Mouse (Mus musculus) intestine, embryonic 16.5 days (tissue): ENCODE results near the gene Parm1. TPM values are rescaled to one million over a fixed set of nuclear protein-coding genes. Genes with fewer than 3 reads are reported as not detected.

Experiments
- ATAC-seq: fragments of 200-750 bp; cut with Nextera tagmentation; 2 replicates; pipeline ENCODE4 v1.8.0; 2017; ENCODE audit warnings: moderate TSS enrichment, moderate library complexity
- H3K27ac ChIP-seq: fragments of 300-500 bp; sonication (generic); 2 replicates; pipeline ENCODE4 v1.5.1; 2014; ENCODE audit warnings: mild to moderate bottlenecking, low read length
- H3K27me3 ChIP-seq: fragments of 300-500 bp; sonication (generic); replicated peaks from 2 replicates; pipeline ENCODE4 v1.6.1; 2014; ENCODE audit warnings: low read length, control low read depth, mixed read lengths; ENCODE audit not compliant: control insufficient read depth, insufficient read depth
- H3K36me3 ChIP-seq: fragments of 300-500 bp; sonication (generic); 2 replicates; pipeline ENCODE4 v1.6.1; 2014; ENCODE audit warnings: low read length, control low read depth; ENCODE audit not compliant: control insufficient read depth, insufficient read depth
- H3K4me1 ChIP-seq: fragments of 300-500 bp; sonication (generic); 2 replicates; pipeline ENCODE4 v1.6.1; 2014; ENCODE audit warnings: low read length, control low read depth, mixed read lengths; ENCODE audit not compliant: control insufficient read depth, insufficient read depth
- H3K4me2 ChIP-seq: fragments of 300-500 bp; sonication (generic); 2 replicates; pipeline ENCODE4 v1.6.1; 2014; ENCODE audit warnings: low read depth, low read length, control low read depth
- H3K4me3 ChIP-seq: fragments of 300-500 bp; sonication (generic); 2 replicates; pipeline ENCODE4 v1.5.1; 2014; ENCODE audit warnings: mild to moderate bottlenecking, low read length
- H3K9ac ChIP-seq: fragments of 300-500 bp; sonication (generic); 2 replicates; pipeline ENCODE4 v1.6.1; 2014; ENCODE audit warnings: low read depth, low read length
- H3K9me3 ChIP-seq: fragments of 300-500 bp; sonication (generic); 2 replicates; pipeline ENCODE4 v1.6.1; 2016; ENCODE audit warnings: low read length, control low read depth; ENCODE audit not compliant: control insufficient read depth
- WGBS: fragments of 180-500 bp; shearing (Covaris S2); extraction: QIAGEN DNeasy Blood & Tissue Kit; methylation state at CpG from one replicate; pipeline ENCODE4 v1.1.7; 2014; 5-methylcytosine and 5-hydroxymethylcytosine counted together
- polyA plus RNA-seq: library from polyadenylated mRNA; unstranded; fragments of >200 nt; fragmentation: Nextera tagmentation; extraction: Ambion mirVana; gene quantifications from 2 replicates; pipeline ENCODE4 v1.2.1, GENCODE M21; 2015

Parm1 gene
- polyA plus RNA-seq, 1 experiment from 2014 or later, result 20.2 TPM

DNA sequence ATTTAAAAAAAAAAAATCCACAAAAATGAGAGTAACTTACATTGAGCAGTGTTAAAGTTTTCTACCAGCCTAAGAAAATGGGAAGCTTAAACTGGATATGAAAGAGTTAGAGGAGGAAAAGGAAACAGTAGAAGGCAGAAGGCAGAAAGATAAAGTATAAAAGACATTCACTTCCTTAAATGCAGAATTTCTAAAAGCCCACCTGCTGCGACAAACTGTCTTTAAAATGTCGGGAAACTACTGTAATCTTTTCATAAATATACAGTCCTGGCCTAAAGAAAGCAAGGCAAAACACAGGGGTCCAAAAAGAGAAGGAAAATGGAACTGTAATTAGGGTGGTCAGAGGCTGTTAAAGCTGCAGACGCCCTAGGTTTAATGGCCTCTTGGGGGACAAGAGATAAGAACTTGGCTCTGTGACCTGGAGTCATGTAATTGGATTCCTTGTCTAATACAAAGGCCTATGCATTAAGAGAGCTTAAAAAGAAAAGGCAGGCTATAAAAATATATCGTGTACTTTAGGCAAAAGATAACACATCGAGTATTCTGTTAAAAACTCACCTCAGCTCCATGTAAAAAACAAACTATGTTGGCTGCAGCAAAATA, 13.0 kb upstream of the Parm1 start:
- ATAC-seq, result no peak
- Histone ChIP-seq H3K9me3 (no peaks in the 10 kb centered on the region), H3K4me2 (no peak overlapping the region), H3K36me3 (no peaks in the 10 kb centered on the region), H3K9ac (no peak overlapping the region), H3K27me3 (no peaks in the 10 kb centered on the region), H3K4me1 (no peaks in the 10 kb centered on the region), H3K4me3 (no peak overlapping the region), H3K27ac (no peak overlapping the region)
- 33% methylated on average over 5 of the region's 5 CpGs for WGBS

GRCm38 (mm10) chr5:91517077-91517476, 338 bp upstream of the Parm1 start:
- no peaks in the 10 kb centered on the region for H3K9me3 ChIP-seq
- no peaks in the 10 kb centered on the region for H3K36me3 ChIP-seq
- peak overlapping the region; percentile 45; the same call in 1 of the 2 replicates for H3K27ac ChIP-seq
- 11% methylated on average over 6 of the region's 6 CpGs for WGBS
- peak; percentile 36 for ATAC-seq
- H3K4me1 ChIP-seq, result peaks cover 21% of the 10 kb centered on the region
- H3K9ac ChIP-seq, result no peak overlapping the region
- peak overlapping the region; percentile 80 for H3K4me2 ChIP-seq
- H3K27me3 ChIP-seq, result no peaks in the 10 kb centered on the region
- peak overlapping the region; percentile 59; the same call in 1 of the 2 replicates for H3K4me3 ChIP-seq

- 0 out of 2 replicates have a peak overlapping the region, but pooled peaks have one; percentile 0 for H3K27ac ChIP-seq
- peaks cover 24% of the 10 kb centered on the region for H3K4me1 ChIP-seq
- H3K9ac ChIP-seq, result peak overlapping the region; percentile 74
- no peaks in the 10 kb centered on the region for H3K36me3 ChIP-seq
- ATAC-seq, result 0 out of 2 replicates have a peak, but pooled peaks have one; percentile 0
- H3K4me2 ChIP-seq, result peak overlapping the region; percentile 80
- H3K27me3 ChIP-seq, result no peaks in the 10 kb centered on the region
- 2% methylated on average over 16 of the region's 16 CpGs for WGBS
- H3K4me3 ChIP-seq, result peak overlapping the region; percentile 59
- no peaks in the 10 kb centered on the region for H3K9me3 ChIP-seq
Observed at GRCm38 (mm10) chr5:91518302-91518790, 931 bp downstream of the Parm1 start.

DNA sequence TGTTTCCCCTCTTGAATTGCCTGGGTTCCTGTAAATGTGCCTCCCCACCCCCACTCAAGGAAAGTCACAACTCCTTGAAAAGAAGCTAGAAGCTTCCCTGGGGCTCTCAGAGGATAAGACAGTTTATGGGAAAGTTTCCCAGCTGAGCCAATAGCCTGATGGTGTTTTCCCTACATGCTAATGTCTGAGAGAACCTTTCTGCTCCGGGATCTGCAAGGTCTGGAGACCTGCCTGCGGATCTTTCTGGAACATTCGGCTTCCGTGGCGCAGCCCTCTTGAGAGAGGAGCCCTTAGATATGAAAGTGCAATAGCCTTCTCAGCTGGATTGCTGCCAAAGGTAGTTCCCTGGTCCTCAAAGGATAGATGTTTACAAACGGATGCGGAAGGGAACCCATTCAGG, 1.5 kb downstream of the Parm1 start:
- WGBS, result 7% methylated on average over 7 of the region's 7 CpGs
- no peaks in the 10 kb centered on the region for H3K36me3 ChIP-seq
- H3K4me1 ChIP-seq, result peaks cover 24% of the 10 kb centered on the region
- no peaks in the 10 kb centered on the region for H3K9me3 ChIP-seq
- H3K27ac ChIP-seq, result 0 out of 2 replicates have a peak overlapping the region, but pooled peaks have one; percentile 0
- ATAC-seq, result peak; percentile 57
- no peaks in the 10 kb centered on the region for H3K27me3 ChIP-seq
- H3K4me2 ChIP-seq, result peak overlapping the region; percentile 80
- peak overlapping the region; percentile 59 for H3K4me3 ChIP-seq
- peak overlapping the region; percentile 74 for H3K9ac ChIP-seq

DNA sequence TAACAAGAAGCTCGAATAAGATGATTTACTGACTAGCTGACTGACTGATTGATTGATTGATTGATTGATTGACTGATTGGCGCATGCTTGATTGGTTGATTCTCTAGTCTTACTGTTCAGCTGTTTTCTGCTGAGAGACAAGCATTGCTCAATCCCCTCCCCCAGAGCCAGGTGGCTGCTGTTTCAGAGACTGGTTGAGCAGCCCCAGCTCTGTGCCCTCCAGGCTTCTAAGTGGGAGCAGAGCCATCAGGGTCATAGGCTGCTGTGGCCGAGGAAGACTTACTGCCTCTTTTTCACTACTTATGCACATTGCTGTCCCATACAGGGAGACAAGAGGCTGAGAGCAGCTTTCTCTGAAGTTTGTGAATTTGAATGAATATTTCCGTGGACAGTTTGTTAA, 2.1 kb downstream of the Parm1 start:
- Histone ChIP-seq H3K4me3 (no peak overlapping the region; the same call in 1 of the 2 replicates), H3K9me3 (no peaks in the 10 kb centered on the region), H3K27me3 (no peaks in the 10 kb centered on the region), H3K4me2 (peak overlapping the region; percentile 80), H3K36me3 (no peaks in the 10 kb centered on the region), H3K27ac (no peak overlapping the region), H3K9ac (no peak overlapping the region), H3K4me1 (peaks cover 24% of the 10 kb centered on the region)
- ATAC-seq, result no peak
- 42% methylated on average over 4 of the region's 4 CpGs for WGBS

DNA sequence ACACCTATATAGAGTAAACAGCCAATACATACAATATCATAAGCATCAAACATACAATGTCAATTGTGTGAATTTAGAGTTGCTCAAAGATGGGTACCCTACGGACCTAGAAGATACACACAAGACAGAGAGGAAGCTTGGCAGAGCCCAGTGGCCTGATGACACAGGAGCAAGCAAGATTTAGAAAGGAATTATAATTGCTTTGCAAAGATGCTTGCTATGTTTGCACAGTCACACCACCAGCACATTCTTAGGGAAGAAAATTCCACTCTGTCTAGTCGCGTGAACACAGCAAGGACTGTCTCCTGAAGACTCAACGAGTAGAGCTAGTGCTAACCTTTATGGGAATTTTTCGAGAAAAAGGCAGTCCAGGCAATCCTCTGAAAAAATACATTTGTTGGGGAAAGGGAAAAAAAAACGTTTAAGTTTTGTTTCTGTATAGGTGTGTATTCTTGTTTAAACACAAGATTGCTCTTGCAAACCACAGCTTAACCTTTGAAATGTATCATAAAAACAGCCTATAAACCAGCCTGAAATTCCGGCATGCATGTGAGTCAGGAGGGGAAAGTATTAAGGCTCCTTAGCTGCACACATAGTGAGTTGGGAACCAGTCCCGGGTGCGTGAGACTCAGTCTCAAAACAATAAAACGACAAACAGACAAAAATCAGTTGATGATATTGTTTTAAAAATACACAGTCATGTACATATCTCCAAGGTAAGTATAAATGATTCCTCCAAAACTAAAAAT, 15.5 kb downstream of the Parm1 start:
- ATAC-seq, result peak; percentile 68; the same call in 1 of the 2 replicates
- WGBS, result 53% methylated on average over 10 of the region's 10 CpGs

GRCm38 (mm10) chr5:91559071-91559610, 41.7 kb downstream of the Parm1 start:
- Histone ChIP-seq H3K9ac (no peak overlapping the region), H3K4me3 (no peak overlapping the region), H3K4me1 (peaks cover 8% of the 10 kb centered on the region; the same call in 1 of the 2 replicates), H3K27me3 (no peaks in the 10 kb centered on the region), H3K36me3 (no peaks in the 10 kb centered on the region), H3K9me3 (no peaks in the 10 kb centered on the region), H3K27ac (no peak overlapping the region), H3K4me2 (no peak overlapping the region)
- no peak for ATAC-seq
- 73% methylated on average over 7 of the region's 7 CpGs for WGBS

More for the DNA sequence above, 15.5 kb downstream of the Parm1 start:
- Histone ChIP-seq H3K9me3 (no peaks in the 10 kb centered on the region), H3K4me1 (no peaks in the 10 kb centered on the region), H3K4me2 (no peak overlapping the region), H3K4me3 (no peak overlapping the region), H3K27me3 (no peaks in the 10 kb centered on the region), H3K9ac (no peak overlapping the region), H3K27ac (no peak overlapping the region), H3K36me3 (no peaks in the 10 kb centered on the region)

DNA sequence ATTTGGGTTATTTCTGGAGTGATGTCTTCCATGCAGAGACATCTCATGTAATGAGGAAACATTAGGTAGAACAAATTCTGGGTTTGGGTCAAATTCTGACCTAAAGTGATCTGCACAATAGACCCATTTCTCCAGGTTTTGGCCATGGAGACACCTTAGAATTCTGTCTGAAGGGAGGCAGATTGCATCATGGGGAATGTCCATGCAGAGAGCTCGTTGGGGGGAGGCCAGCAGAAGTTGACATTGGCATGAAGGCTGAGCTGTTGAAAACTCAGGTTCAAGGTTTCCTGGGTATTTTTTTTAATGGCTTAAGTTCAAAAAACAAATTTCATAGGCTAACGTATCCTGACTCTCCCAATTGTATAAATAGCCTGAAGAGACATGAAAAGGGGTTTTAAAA, 42.3 kb downstream of the Parm1 start:
- ATAC-seq, result no peak
- Histone ChIP-seq H3K4me3 (no peak overlapping the region), H3K9ac (no peak overlapping the region), H3K4me2 (no peak overlapping the region), H3K36me3 (no peaks in the 10 kb centered on the region), H3K9me3 (no peaks in the 10 kb centered on the region), H3K4me1 (peaks cover 12% of the 10 kb centered on the region; the same call in 1 of the 2 replicates), H3K27me3 (no peaks in the 10 kb centered on the region), H3K27ac (no peak overlapping the region)
- WGBS, result 58% methylated on average over 2 of the region's 2 CpGs

DNA sequence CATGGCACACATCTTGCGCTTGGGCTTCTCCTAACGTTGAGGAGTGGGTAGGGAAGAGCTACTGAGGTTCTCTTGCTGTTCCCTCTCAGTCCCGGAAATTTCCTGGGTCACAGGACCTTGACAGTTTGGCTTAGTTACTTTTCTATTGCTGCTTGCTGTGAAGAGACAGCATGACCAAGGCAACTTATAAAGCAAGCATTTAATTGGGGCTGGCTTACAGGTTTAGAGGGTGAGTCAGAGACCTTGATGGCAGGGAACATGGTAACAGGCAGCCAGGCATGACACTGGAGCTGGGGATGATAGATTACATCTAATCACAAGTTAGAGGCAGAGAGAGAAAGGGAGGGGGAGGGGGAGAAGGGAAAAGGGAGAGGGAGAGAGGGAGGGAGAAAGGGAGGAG, 44.0 kb downstream of the Parm1 start:
- Histone ChIP-seq H3K27me3 (no peaks in the 10 kb centered on the region), H3K9me3 (no peaks in the 10 kb centered on the region), H3K36me3 (no peaks in the 10 kb centered on the region), H3K27ac (no peak overlapping the region), H3K4me1 (peaks cover 19% of the 10 kb centered on the region), H3K4me3 (no peak overlapping the region), H3K9ac (no peak overlapping the region), H3K4me2 (no peak overlapping the region)
- 88% methylated on average over 3 of the region's 3 CpGs for WGBS
- no peak for ATAC-seq
